Mouse (Mus musculus): ENCODE results near the gene Prdm2.
A peak's percentile ranks its signal among the peaks of the same experiment; 100 is the strongest.

The Prdm2 gene

GRCm38 (mm10) chr4:143154571-143154970 is 58.2 kb downstream of the Prdm2 start:
- DNase-seq (ENCODE audit: low read depth, low spot score), result no peak

- DNase-seq (ENCODE audit: low read depth, low spot score), result no peak
Measured at GRCm38 (mm10) chr4:143152634-143153033, 60.2 kb downstream of the Prdm2 start.

GRCm38 (mm10) chr4:143151267-143151666 is 61.5 kb downstream of the Prdm2 start:
- no peak for DNase-seq (ENCODE audit: low read depth, low spot score)

GRCm38 (mm10) chr4:143147666-143148065 is 65.1 kb downstream of the Prdm2 start:
- no peak for DNase-seq (ENCODE audit: low read depth, low spot score)

GRCm38 (mm10) chr4:143143615-143144014 is 69.2 kb downstream of the Prdm2 start:
- no peak for DNase-seq (ENCODE audit: low read depth, low spot score)

- no peak for DNase-seq (ENCODE audit: low read depth, low spot score)
Measured at GRCm38 (mm10) chr4:143141645-143142259, 71.0 kb downstream of the Prdm2 start.

GRCm38 (mm10) chr4:143140940-143141339 is 71.9 kb downstream of the Prdm2 start:
- no peak for DNase-seq (ENCODE audit: low read depth, low spot score)

- DNase-seq (ENCODE audit: low read depth, low spot score), result no peak
Measured at GRCm38 (mm10) chr4:143132433-143132832, 80.4 kb downstream of the Prdm2 start.

- no peak for DNase-seq (ENCODE audit: low read depth, low spot score)
Measured at GRCm38 (mm10) chr4:143130441-143130840, 82.4 kb downstream of the Prdm2 start.

- no peak for DNase-seq (ENCODE audit: low read depth, low spot score)
Measured at GRCm38 (mm10) chr4:143129261-143129760, 83.5 kb downstream of the Prdm2 start.

- DNase-seq (ENCODE audit: low read depth, low spot score), result no peak
Measured at GRCm38 (mm10) chr4:143127171-143127570, 85.6 kb downstream of the Prdm2 start.

GRCm38 (mm10) chr4:143126476-143126875 is 86.3 kb downstream of the Prdm2 start:
- no peak for DNase-seq (ENCODE audit: low read depth, low spot score)

GRCm38 (mm10) chr4:143125290-143125689 is 87.5 kb downstream of the Prdm2 start:
- DNase-seq (ENCODE audit: low read depth, low spot score), result no peak

- DNase-seq (ENCODE audit: low read depth, low spot score), result no peak
Measured at GRCm38 (mm10) chr4:143123043-143123442, 89.8 kb downstream of the Prdm2 start.

- no peak for DNase-seq (ENCODE audit: low read depth, low spot score)
Measured at GRCm38 (mm10) chr4:143121174-143121573, 91.6 kb downstream of the Prdm2 start.

- no peak for DNase-seq (ENCODE audit: low read depth, low spot score)
Measured at GRCm38 (mm10) chr4:143120008-143120407, 92.8 kb downstream of the Prdm2 start.

GRCm38 (mm10) chr4:143118843-143119242 is 94.0 kb downstream of the Prdm2 start:
- no peak for DNase-seq (ENCODE audit: low read depth, low spot score)

GRCm38 (mm10) chr4:143115851-143116250 is 96.9 kb downstream of the Prdm2 start:
- no peak for DNase-seq (ENCODE audit: low read depth, low spot score)

- DNase-seq (ENCODE audit: low read depth, low spot score), result no peak
Measured at GRCm38 (mm10) chr4:143114232-143114979, 98.4 kb downstream of the Prdm2 start.

- peak; percentile 13 for DNase-seq (ENCODE audit: low read depth, low spot score)
Measured at GRCm38 (mm10) chr4:143112985-143113384, 99.8 kb downstream of the Prdm2 start.

GRCm38 (mm10) chr4:143112439-143112838 is 100.4 kb downstream of the Prdm2 start:
- DNase-seq (ENCODE audit: low read depth, low spot score), result no peak

GRCm38 (mm10) chr4:143111872-143112271 is 100.9 kb downstream of the Prdm2 start:
- no peak for DNase-seq (ENCODE audit: low read depth, low spot score)

GRCm38 (mm10) chr4:143108552-143108951 is 104.2 kb downstream of the Prdm2 start:
- no peak for DNase-seq (ENCODE audit: low read depth, low spot score)
